Mouse (Mus musculus): Measurements from ENCODE around the gene Jmjd1c. TPM values are rescaled to one million over a fixed set of nuclear protein-coding genes. Genes with fewer than 3 reads are reported as not detected.

Gene Jmjd1c
- polyA plus RNA-seq, 1 experiment from 2014 or later = 33.5 TPM

- peaks cover 15% of the 10 kb centered on the region for H3K4me1 ChIP-seq (replicated peaks)
- no peak for ATAC-seq (replicated peaks; ENCODE audit: insufficient number of reproducible peaks, insufficient read depth, low FRiP score, low read depth)
- H3K27me3 ChIP-seq = no peaks in the 10 kb centered on the region
- no peaks in the 10 kb centered on the region for H3K9me3 ChIP-seq (replicated peaks)
- no peak overlapping the region for H3K4me2 ChIP-seq
- no peak overlapping the region for H3K4me3 ChIP-seq
- no peak overlapping the region for H3K9ac ChIP-seq
- no peaks in the 10 kb centered on the region for H3K36me3 ChIP-seq
- H3K27ac ChIP-seq = no peak overlapping the region
These were observed 47.7 kb downstream of the Jmjd1c start for GRCm38 (mm10) chr10:67143661-67144060.

- Histone ChIP-seq H3K9ac (no peak overlapping the region), H3K27me3 (no peaks in the 10 kb centered on the region), H3K4me3 (no peak overlapping the region), H3K36me3 (no peaks in the 10 kb centered on the region), H3K4me2 (no peak overlapping the region), H3K4me1 (replicated peaks) (peaks cover 15% of the 10 kb centered on the region), H3K27ac (no peak overlapping the region), H3K9me3 (replicated peaks) (no peaks in the 10 kb centered on the region)
- ATAC-seq (replicated peaks; ENCODE audit: insufficient number of reproducible peaks, insufficient read depth, low FRiP score, low read depth) = no peak
- WGBS = 74% methylated on average over 2 of the region's 2 CpGs
These were observed 48.3 kb downstream of the Jmjd1c start for GRCm38 (mm10) chr10:67144269-67144668.

- Histone ChIP-seq H3K27me3 (no peaks in the 10 kb centered on the region), H3K4me1 (replicated peaks) (peaks cover 15% of the 10 kb centered on the region), H3K9ac (no peak overlapping the region), H3K4me2 (no peak overlapping the region), H3K4me3 (no peak overlapping the region), H3K36me3 (no peaks in the 10 kb centered on the region), H3K9me3 (replicated peaks) (no peaks in the 10 kb centered on the region), H3K27ac (no peak overlapping the region)
- 78% methylated on average over 4 of the region's 4 CpGs for WGBS
- no peak for ATAC-seq (replicated peaks; ENCODE audit: insufficient number of reproducible peaks, insufficient read depth, low FRiP score, low read depth)
These were observed 49.7 kb downstream of the Jmjd1c start for GRCm38 (mm10) chr10:67145623-67146022.

- H3K9ac ChIP-seq = no peak overlapping the region
- no peak overlapping the region for H3K27ac ChIP-seq
- no peak overlapping the region for H3K4me3 ChIP-seq
- H3K9me3 ChIP-seq (replicated peaks) = no peaks in the 10 kb centered on the region
- WGBS = 91% methylated on average over 3 of the region's 3 CpGs
- no peak overlapping the region for H3K4me2 ChIP-seq
- H3K36me3 ChIP-seq = no peaks in the 10 kb centered on the region
- H3K27me3 ChIP-seq = no peaks in the 10 kb centered on the region
- ATAC-seq (replicated peaks; ENCODE audit: insufficient number of reproducible peaks, insufficient read depth, low FRiP score, low read depth) = no peak
- peaks cover 2% of the 10 kb centered on the region; the same call in 1 of the 2 replicates for H3K4me1 ChIP-seq (replicated peaks)
These were observed 55.8 kb downstream of the Jmjd1c start for GRCm38 (mm10) chr10:67151766-67152165.

GRCm38 (mm10) chr10:67154647-67155046, 58.7 kb downstream of the Jmjd1c start:
- H3K27me3 ChIP-seq = no peaks in the 10 kb centered on the region
- no peak overlapping the region for H3K4me3 ChIP-seq
- H3K9ac ChIP-seq = no peak overlapping the region
- 94% methylated on average over 3 of the region's 3 CpGs for WGBS
- H3K9me3 ChIP-seq (replicated peaks) = no peaks in the 10 kb centered on the region
- ATAC-seq (replicated peaks; ENCODE audit: insufficient number of reproducible peaks, insufficient read depth, low FRiP score, low read depth) = no peak
- no peak overlapping the region for H3K27ac ChIP-seq
- H3K36me3 ChIP-seq = peaks cover 8% of the 10 kb centered on the region; the same call in 1 of the 2 replicates
- no peak overlapping the region for H3K4me2 ChIP-seq
- H3K4me1 ChIP-seq (replicated peaks) = no peaks in the 10 kb centered on the region

GRCm38 (mm10) chr10:67174049-67174448, 78.1 kb downstream of the Jmjd1c start:
- Histone ChIP-seq H3K9ac (no peak overlapping the region), H3K4me2 (no peak overlapping the region), H3K36me3 (no peaks in the 10 kb centered on the region), H3K9me3 (replicated peaks) (no peaks in the 10 kb centered on the region), H3K4me1 (replicated peaks) (peaks cover 12% of the 10 kb centered on the region), H3K4me3 (no peak overlapping the region), H3K27me3 (no peaks in the 10 kb centered on the region), H3K27ac (no peak overlapping the region)
- ATAC-seq (replicated peaks; ENCODE audit: insufficient number of reproducible peaks, insufficient read depth, low FRiP score, low read depth) = no peak
- WGBS = 83% methylated on average over 1 of the region's 1 CpGs

- no peaks in the 10 kb centered on the region for H3K9me3 ChIP-seq (replicated peaks)
- no peak overlapping the region for H3K9ac ChIP-seq
- no peaks in the 10 kb centered on the region for H3K36me3 ChIP-seq
- no peak overlapping the region for H3K4me3 ChIP-seq
- no peak overlapping the region for H3K27ac ChIP-seq
- peaks cover 14% of the 10 kb centered on the region for H3K4me1 ChIP-seq (replicated peaks)
- H3K4me2 ChIP-seq = no peak overlapping the region
- ATAC-seq (replicated peaks; ENCODE audit: insufficient number of reproducible peaks, insufficient read depth, low FRiP score, low read depth) = no peak
- no peaks in the 10 kb centered on the region for H3K27me3 ChIP-seq
- WGBS = 78% methylated on average over 7 of the region's 7 CpGs
These were observed 80.1 kb downstream of the Jmjd1c start for GRCm38 (mm10) chr10:67176031-67176430.

GRCm38 (mm10) chr10:67176932-67177331, 81.0 kb downstream of the Jmjd1c start:
- H3K27ac ChIP-seq = no peak overlapping the region

GRCm38 (mm10) chr10:67177410-67177809, 81.5 kb downstream of the Jmjd1c start:
- WGBS = 45% methylated on average over 4 of the region's 4 CpGs
- Histone ChIP-seq H3K9ac (no peak overlapping the region), H3K27me3 (no peaks in the 10 kb centered on the region)

More at GRCm38 (mm10) chr10:67176932-67177331, 81.0 kb downstream of the Jmjd1c start:
- H3K9me3 ChIP-seq (replicated peaks) = no peaks in the 10 kb centered on the region
- no peak overlapping the region for H3K4me2 ChIP-seq
- no peak for ATAC-seq (replicated peaks; ENCODE audit: insufficient number of reproducible peaks, insufficient read depth, low FRiP score, low read depth)
- H3K4me1 ChIP-seq (replicated peaks) = peaks cover 14% of the 10 kb centered on the region
- WGBS = 41% methylated on average over 3 of the region's 3 CpGs
- H3K9ac ChIP-seq = no peak overlapping the region
- H3K4me3 ChIP-seq = no peak overlapping the region
- no peaks in the 10 kb centered on the region for H3K36me3 ChIP-seq
- H3K27me3 ChIP-seq = no peaks in the 10 kb centered on the region

GRCm38 (mm10) chr10:67180021-67180420, 84.1 kb downstream of the Jmjd1c start:
- Histone ChIP-seq H3K9me3 (replicated peaks) (no peaks in the 10 kb centered on the region), H3K4me2 (no peak overlapping the region), H3K27me3 (no peaks in the 10 kb centered on the region), H3K27ac (no peak overlapping the region), H3K9ac (no peak overlapping the region), H3K36me3 (no peaks in the 10 kb centered on the region), H3K4me1 (replicated peaks) (peaks cover 26% of the 10 kb centered on the region), H3K4me3 (no peak overlapping the region)
- no peak for ATAC-seq (replicated peaks; ENCODE audit: insufficient number of reproducible peaks, insufficient read depth, low FRiP score, low read depth)
- 93% methylated on average over 8 of the region's 8 CpGs for WGBS

More at GRCm38 (mm10) chr10:67177410-67177809, 81.5 kb downstream of the Jmjd1c start:
- Histone ChIP-seq H3K27ac (no peak overlapping the region), H3K4me3 (no peak overlapping the region), H3K36me3 (no peaks in the 10 kb centered on the region), H3K4me2 (no peak overlapping the region), H3K9me3 (replicated peaks) (no peaks in the 10 kb centered on the region), H3K4me1 (replicated peaks) (peaks cover 14% of the 10 kb centered on the region)
- no peak for ATAC-seq (replicated peaks; ENCODE audit: insufficient number of reproducible peaks, insufficient read depth, low FRiP score, low read depth)

- Histone ChIP-seq H3K27me3 (no peaks in the 10 kb centered on the region), H3K4me3 (no peak overlapping the region), H3K27ac (no peak overlapping the region), H3K4me2 (no peak overlapping the region), H3K9ac (no peak overlapping the region), H3K9me3 (replicated peaks) (no peaks in the 10 kb centered on the region), H3K4me1 (replicated peaks) (peaks cover 26% of the 10 kb centered on the region), H3K36me3 (no peaks in the 10 kb centered on the region)
- WGBS = 75% methylated on average over 5 of the region's 5 CpGs
- no peak for ATAC-seq (replicated peaks; ENCODE audit: insufficient number of reproducible peaks, insufficient read depth, low FRiP score, low read depth)
These were observed 84.9 kb downstream of the Jmjd1c start for GRCm38 (mm10) chr10:67180799-67181198.

DNA sequence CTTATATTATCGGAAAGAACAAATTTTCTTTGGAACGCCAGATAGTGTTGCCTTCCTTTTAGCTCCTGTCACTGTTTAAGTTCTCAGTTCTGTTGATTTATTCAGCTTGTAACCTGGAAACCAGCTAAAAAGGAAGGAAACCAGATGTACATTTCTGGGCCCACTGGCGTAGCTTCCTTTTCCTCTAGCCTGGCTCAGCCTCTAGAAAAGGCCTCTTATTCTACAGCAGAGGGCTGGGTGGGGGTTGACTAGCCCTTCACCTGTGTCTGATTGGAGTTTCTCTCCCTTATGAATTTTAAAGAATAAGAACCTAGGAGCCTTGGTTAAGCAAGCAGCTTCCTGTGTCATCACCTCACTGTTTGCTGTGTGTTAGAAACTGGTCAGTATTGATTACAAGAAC, 86.7 kb downstream of the Jmjd1c start:
- H3K27me3 ChIP-seq = no peaks in the 10 kb centered on the region
- no peak overlapping the region for H3K9ac ChIP-seq
- peak overlapping the region; percentile 37; the same call in 1 of the 2 replicates for H3K27ac ChIP-seq
- H3K4me2 ChIP-seq = no peak overlapping the region
- no peaks in the 10 kb centered on the region for H3K9me3 ChIP-seq (replicated peaks)
- 51% methylated on average over 3 of the region's 3 CpGs for WGBS
- no peaks in the 10 kb centered on the region for H3K36me3 ChIP-seq
- H3K4me3 ChIP-seq = no peak overlapping the region
- peaks cover 15% of the 10 kb centered on the region for H3K4me1 ChIP-seq (replicated peaks)
- no peak for ATAC-seq (replicated peaks; ENCODE audit: insufficient number of reproducible peaks, insufficient read depth, low FRiP score, low read depth)

Measured in heart, embryonic 15.5 days (tissue).